Mouse (Mus musculus) ES-E14 (cell line): ENCODE data around the gene Prm3. TPM values are rescaled to one million over a fixed set of nuclear protein-coding genes. Genes with fewer than 3 reads are reported as not detected.

Experiments used
- DNase-seq: peaks from one replicate; pipeline ENCODE4 v3.0.0-alpha.2; 2013; ENCODE audit warnings: low read depth, low spot score
- H3K27ac ChIP-seq: 2 replicates; pipeline ENCODE4 v1.5.1; 2012; ENCODE audit warnings: low read depth, mild to moderate bottlenecking, low read length, moderate library complexity, mixed read lengths; ENCODE audit not compliant: poor library complexity, insufficient read depth, severe bottlenecking
- H3K36me3 ChIP-seq: 2 replicates; pipeline ENCODE4 v1.6.1; 2012; ENCODE audit warnings: mild to moderate bottlenecking, low read length, moderate library complexity, mixed read lengths; ENCODE audit not compliant: control insufficient read depth, poor library complexity, insufficient read depth, severe bottlenecking
- H3K4me1 ChIP-seq, 2 experiments: fragments of 150-350 bp in 1 of 2; sonication (generic) in 1 of 2; 2 replicates each; pipeline ENCODE4 v1.6.1; 2012; ENCODE audit warnings: low read length in 2 of 2, mild to moderate bottlenecking in 1 of 2, mixed read lengths in 1 of 2; ENCODE audit not compliant: control insufficient read depth in 2 of 2, insufficient read depth in 2 of 2, poor library complexity in 1 of 2
- H3K4me3 ChIP-seq, 2 experiments: fragments of 150-350 bp in 1 of 2; sonication (generic) in 1 of 2; 2 replicates each; pipeline ENCODE4 v1.5.1; 2012; ENCODE audit warnings: low read length in 2 of 2, low read depth in 1 of 2, mild to moderate bottlenecking in 1 of 2, mixed read lengths in 1 of 2; ENCODE audit not compliant: insufficient read depth in 1 of 2, poor library complexity in 1 of 2, severe bottlenecking in 1 of 2
- H3K9ac ChIP-seq: 2 replicates; pipeline ENCODE4 v1.6.1; 2012; ENCODE audit warnings: low read depth, mild to moderate bottlenecking, low read length, mixed read lengths; ENCODE audit not compliant: poor library complexity, insufficient read depth, severe bottlenecking
- H3K9me3 ChIP-seq: fragments of 150-350 bp; sonication (generic); 2 replicates; pipeline ENCODE4 v1.6.1; 2012; ENCODE audit warnings: low read depth, mild to moderate bottlenecking, low read length; ENCODE audit not compliant: control insufficient read depth, insufficient read depth
- CHD2 ChIP-seq: IDR thresholded peaks from 2 replicates; pipeline ENCODE4 v1.6.1; 2014; ENCODE audit warnings: mild to moderate bottlenecking, low read depth, low read length, inconsistent platforms
- HCFC1 ChIP-seq: IDR thresholded peaks from 2 replicates; pipeline ENCODE4 v1.6.1; 2012; ENCODE audit warnings: low read length, inconsistent platforms, borderline replicate concordance; ENCODE audit not compliant: insufficient read depth
- MAFK ChIP-seq: IDR thresholded peaks from 2 replicates; pipeline ENCODE4 v1.6.1; 2014; ENCODE audit warnings: mild to moderate bottlenecking, low read depth, low read length, inconsistent platforms; ENCODE audit not compliant: insufficient read depth
- ZC3H11A ChIP-seq: IDR thresholded peaks from 2 replicates; pipeline ENCODE4 v1.6.1; 2012; ENCODE audit warnings: low read depth, mild to moderate bottlenecking, inconsistent platforms, low read length, borderline replicate concordance
- ZNF384 ChIP-seq: IDR thresholded peaks from 2 replicates; pipeline ENCODE4 v1.6.1; 2012; ENCODE audit warnings: low read depth, low read length, inconsistent platforms
- in situ Hi-C, 2 experiments: fragments of 600-800 bp; cut with MboI; formaldehyde crosslinking; loops; one replicate each; pipeline ENCODE4 v1.15.1; 2025; ENCODE audit warnings: low sequenced_read_pairs in 2 of 2, inconsistent platforms in 1 of 2; ENCODE audit not compliant: unreplicated experiment in 2 of 2
- total RNA-seq: library from RNA; depleted of rRNA; stranded (reverse); fragments of 300-350 nt; gene quantifications from 2 replicates; pipeline ENCODE4 v1.2.3, GENCODE M21; 2012

Gene Prm3
- total RNA-seq, 1 experiment = not detected

GRCm38 (mm10) chr16:10780631-10781120 is 10.0 kb downstream of the Prm3 start:
- Histone ChIP-seq H3K4me3 (no peak overlapping the region), H3K9ac (no peak overlapping the region), H3K4me1 (peaks cover 0 to 4% of the 10 kb centered on the region in 2 experiments; a peak in 1 of 4 replicates), H3K36me3 (no peaks in the 10 kb centered on the region), H3K9me3 (no peaks in the 10 kb centered on the region), H3K27ac (no peak overlapping the region)
- in situ Hi-C loops = loop anchor here in 1 of 2 experiments (10.0 kb wide), 1 partner anchor 366 kb away; the partner anchor contains the start of gene Nubp1
- no peak for DNase-seq
- TF ChIP-seq ZNF384 = no peak
- no peak for TF ChIP-seq MAFK
- no peak for TF ChIP-seq HCFC1
- TF ChIP-seq CHD2 = no peak
- no peak for TF ChIP-seq ZC3H11A

GRCm38 (mm10) chr16:10777579-10778160 is 13.0 kb downstream of the Prm3 start:
- no peak overlapping the region for H3K9ac ChIP-seq
- in situ Hi-C loops = no loop called here
- no peaks in the 10 kb centered on the region for H3K9me3 ChIP-seq
- no peak overlapping the region for H3K27ac ChIP-seq
- DNase-seq = no peak
- TF ChIP-seq MAFK = no peak
- no peak for TF ChIP-seq ZC3H11A
- peaks cover 0 to 4% of the 10 kb centered on the region in 2 experiments; a peak in 1 of 4 replicates for H3K4me1 ChIP-seq
- H3K36me3 ChIP-seq = no peaks in the 10 kb centered on the region
- H3K4me3 ChIP-seq = no peak overlapping the region

DNA sequence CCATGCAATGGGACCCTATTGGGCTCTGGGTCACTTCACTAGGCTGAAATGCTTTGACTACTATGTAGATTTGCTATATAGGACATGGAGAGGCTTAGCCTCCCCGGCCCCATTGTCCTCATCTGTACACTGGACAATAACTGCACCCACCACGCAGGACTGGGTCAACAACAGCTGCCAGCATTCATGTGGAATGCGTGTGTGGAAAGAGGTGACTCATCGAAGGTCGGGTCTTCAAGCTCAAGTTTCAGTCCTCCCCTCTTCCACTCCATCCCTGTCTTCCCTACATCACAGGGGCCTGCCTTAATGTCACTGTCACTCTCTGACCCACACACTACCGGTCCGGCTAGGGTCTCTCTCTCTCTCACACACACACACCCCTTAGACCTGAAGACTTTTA is 14.4 kb downstream of the Prm3 start:
- Histone ChIP-seq H3K4me3 (no peak overlapping the region), H3K9ac (no peak overlapping the region), H3K27ac (no peak overlapping the region), H3K4me1 (no peaks in the 10 kb centered on the region), H3K36me3 (no peaks in the 10 kb centered on the region), H3K9me3 (no peaks in the 10 kb centered on the region)
- TF ChIP-seq HCFC1 = no peak
- TF ChIP-seq CHD2 = no peak
- no peak for TF ChIP-seq ZC3H11A
- TF ChIP-seq ZNF384 = no peak
- no peak for TF ChIP-seq MAFK
- DNase-seq = no peak
- in situ Hi-C loops = no loop called here

DNA sequence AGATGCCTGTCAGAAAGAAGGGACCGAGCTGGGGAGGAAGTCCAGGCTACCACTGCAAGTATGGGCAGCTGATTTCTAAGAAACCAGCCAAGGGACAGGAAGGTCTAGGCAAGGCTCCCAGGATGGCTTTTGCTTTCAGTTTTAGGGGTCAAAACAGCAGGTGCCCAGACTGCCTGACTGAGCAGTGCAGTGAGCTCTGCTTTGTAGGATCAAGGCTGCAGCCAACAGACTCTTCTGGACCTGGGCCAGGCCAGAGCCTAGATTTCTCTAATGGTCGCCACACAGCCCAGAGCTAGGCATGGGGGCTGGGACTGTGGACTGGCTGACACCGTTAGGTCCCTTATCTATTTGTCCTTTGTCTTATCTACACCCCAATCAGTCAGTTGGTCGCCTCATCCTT is 16.0 kb downstream of the Prm3 start:
- no peak for TF ChIP-seq CHD2
- TF ChIP-seq HCFC1 = no peak
- no peak for TF ChIP-seq ZC3H11A
- TF ChIP-seq ZNF384 = no peak
- TF ChIP-seq MAFK = no peak
- no peaks in the 10 kb centered on the region for H3K36me3 ChIP-seq

DNA sequence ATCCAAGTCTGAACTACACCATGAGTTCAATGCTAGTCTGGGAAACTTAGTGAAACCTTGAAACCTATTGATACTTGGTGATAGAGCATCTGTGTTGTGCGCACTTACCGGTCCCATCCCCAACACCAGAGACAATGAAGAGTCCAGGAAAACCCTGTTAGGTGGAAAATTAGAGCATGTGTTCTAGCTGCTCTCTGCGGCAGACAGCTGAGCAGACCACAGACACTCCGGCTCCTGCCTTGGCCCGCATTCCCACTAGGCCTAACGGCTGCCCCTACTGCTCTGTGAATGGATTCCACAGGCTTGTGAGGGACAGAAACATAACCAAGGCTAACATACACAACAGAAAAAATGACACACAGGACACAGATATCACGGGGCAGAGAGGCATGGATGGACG is 17.2 kb downstream of the Prm3 start:
- H3K9ac ChIP-seq = no peak overlapping the region

More for the DNA sequence above, 16.0 kb downstream of the Prm3 start:
- no peak overlapping the region for H3K9ac ChIP-seq
- H3K27ac ChIP-seq = no peak overlapping the region
- H3K4me1 ChIP-seq = no peaks in the 10 kb centered on the region
- no peaks in the 10 kb centered on the region for H3K9me3 ChIP-seq
- no peak overlapping the region for H3K4me3 ChIP-seq
- in situ Hi-C loops = no loop called here
- DNase-seq = no peak

More for the DNA sequence above, 17.2 kb downstream of the Prm3 start:
- DNase-seq = no peak
- Histone ChIP-seq H3K4me3 (no peak overlapping the region), H3K9me3 (no peaks in the 10 kb centered on the region), H3K36me3 (no peaks in the 10 kb centered on the region), H3K27ac (no peak overlapping the region), H3K4me1 (no peaks in the 10 kb centered on the region)
- TF ChIP-seq ZNF384 (no peak), CHD2 (no peak), ZC3H11A (no peak), HCFC1 (no peak), MAFK (no peak)
- in situ Hi-C loops = no loop called here
